Mouse (Mus musculus) megakaryocyte, adult 5-6 weeks (primary cell): Measurements from ENCODE around the gene Itm2b. TPM values are rescaled to one million over a fixed set of nuclear protein-coding genes. Genes with fewer than 3 reads are reported as not detected.

ENCODE experiments used
- ATAC-seq: 2 replicates; pipeline ENCODE4 v1.8.0; 2016; ENCODE audit warnings: mild to moderate bottlenecking, inconsistent platforms; ENCODE audit not compliant: poor library complexity, severe bottlenecking
- total RNA-seq, 2 experiments: library from RNA; stranded (forward) in 1 of 2; stranded (reverse) in 1 of 2; fragments of 153-499, 151-499 nt in 1 of 2; fragments of 221-1000, 200-1000 nt in 1 of 2; gene quantifications; 2 replicates each; pipeline versions ENCODE4 v1.2.3 to v1.2.4; 2015 to 2017

Itm2b gene
- total RNA-seq (2015) = 2,082 and 2,200 TPM in 2 replicates
- 1,839 and 1,925 TPM in 2 replicates for total RNA-seq (2017)

DNA sequence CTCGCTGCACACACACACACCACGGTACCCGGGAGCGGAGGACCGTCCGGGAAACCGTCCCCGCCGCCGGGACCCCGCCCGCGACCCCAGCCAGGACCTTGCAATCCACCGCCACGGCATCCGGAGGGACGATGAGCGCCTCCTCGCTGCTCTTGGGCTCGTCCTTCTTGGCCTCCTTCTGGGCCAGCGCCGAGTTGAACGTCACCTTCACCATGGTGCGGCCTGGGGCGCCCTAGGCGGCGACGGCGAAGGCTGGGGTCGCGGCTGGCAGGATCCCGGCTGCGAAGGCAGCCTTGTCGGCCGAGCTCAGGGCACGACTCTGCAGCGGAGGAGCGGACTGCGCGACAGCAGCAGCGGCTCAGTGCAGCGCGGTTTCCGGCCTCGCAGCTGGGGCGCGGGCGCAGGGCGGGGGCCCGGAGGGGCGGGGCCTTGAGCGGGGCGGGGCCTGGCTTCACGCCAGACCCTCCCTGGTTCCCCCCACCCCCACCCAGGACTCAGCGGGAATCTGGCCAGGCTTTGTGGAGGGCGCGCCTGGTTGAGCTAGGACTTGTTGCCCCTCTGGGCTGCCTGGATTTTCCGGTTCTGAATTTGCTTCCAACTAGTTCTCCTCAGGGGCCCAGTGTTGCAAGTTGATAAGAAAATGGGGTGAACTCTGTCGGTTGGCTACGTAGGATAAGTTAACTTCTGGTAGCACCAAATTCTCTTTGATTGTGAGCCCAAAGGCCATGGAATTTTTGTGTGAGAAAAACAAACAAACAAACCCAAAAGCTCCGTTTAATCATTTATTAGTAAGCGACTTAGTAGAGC lies at the start of gene Itm2b:
Itm2b (minus strand) TSS at position 377 of the 807 bp plus-strand sequence.
- ATAC-seq = peak; percentile 71

DNA sequence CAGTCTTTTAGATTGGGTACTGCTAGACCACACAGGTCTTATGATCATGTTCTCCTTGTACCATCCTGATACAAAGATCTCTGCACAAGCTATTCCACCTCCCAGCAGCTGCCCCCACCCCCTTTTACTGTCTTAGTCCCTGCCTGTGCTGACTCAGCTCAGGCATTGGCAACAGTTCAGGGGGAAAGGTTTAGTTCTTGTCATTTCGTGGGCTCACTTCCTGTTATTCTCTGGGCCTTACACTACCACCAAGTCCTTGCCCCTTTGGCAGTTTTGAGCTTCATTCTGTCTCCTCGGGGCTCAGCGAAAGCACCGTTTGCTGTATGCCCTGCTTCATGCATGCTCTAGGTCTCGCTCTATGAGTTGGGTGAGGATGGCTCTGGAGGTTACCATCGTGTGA lies 48.4 kb upstream of the Itm2b start:
- peak; percentile 90 for ATAC-seq

DNA sequence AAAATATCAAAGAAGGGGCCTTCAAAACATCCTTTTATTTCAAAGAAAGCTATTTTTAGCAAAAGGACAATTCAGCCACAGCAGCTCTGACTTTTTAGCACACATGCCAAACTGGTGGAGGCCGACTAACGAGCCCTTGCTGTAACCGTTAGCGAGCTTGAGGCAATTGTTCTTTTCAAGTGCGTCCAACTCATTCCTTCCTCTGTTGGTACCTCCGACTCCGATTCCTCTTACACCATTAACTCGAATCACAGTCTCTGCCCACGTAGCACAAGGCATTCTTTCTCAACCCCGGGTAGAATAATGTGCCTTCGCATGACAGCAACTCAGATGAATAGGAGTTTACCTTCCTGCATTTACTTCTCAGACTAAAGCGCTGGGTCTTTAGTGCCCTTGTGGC lies 45.5 kb upstream of the Itm2b start:
- no peak for ATAC-seq

DNA sequence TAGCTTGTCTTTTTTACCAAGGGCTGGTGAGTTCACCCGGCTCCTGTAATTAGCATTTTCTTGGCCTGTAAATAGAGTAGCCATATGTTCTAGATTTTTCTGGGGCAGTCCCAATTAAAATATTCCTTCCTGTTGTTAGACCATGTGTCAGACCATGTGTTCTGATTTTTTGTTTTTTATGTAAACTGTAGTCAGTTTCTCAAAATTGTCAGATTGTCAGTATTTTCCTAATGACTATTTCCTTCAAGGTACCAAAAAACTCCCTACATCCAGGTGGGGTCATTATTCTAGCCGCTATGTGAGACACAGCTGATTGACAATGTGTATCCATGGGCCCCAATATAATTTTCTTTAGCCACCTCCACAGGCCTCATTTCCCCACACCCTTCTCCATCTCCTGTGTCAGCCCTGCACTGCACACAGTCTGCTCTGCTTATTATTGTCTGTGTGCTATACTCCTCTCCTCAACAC lies 40.5 kb upstream of the Itm2b start:
- no peak for ATAC-seq

DNA sequence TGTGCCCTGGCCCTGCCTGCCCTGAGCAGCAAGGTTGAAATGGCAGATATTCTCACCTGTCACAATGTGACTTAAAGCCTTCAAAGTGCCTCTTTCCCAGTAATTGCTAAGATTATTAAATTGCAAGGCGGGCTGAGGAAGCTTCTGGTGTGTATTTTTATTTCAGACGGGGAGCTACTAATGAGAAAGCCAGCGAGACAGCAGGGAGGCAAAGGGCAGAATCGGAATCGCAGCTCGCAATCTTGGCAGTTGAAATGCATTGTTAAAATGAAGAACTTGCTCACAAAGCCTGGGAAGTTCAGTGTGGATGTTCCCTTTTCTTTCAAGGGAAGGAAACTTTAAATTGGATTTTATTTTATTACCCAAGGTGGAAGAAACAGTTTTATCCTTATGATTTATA lies 39.9 kb upstream of the Itm2b start:
- no peak for ATAC-seq

DNA sequence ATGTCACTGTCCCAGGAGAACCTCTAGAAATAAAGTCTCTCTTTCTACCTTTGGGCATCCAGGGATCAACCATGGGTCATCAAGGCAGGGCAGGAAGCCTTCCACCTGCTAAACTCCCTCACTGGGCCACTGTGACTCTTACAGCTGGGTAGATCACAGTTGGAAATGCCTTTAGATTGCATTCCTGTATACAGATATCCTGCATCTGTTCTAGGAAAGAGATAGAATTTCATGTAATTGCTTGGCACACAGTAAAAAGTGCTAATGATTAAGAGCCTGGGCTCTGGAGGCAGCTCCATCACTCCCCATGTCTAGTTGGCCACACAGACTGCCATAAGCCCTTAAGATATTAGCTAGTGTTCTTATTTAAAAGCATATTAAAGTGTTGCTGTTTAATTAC lies 38.5 kb upstream of the Itm2b start:
- ATAC-seq = no peak

DNA sequence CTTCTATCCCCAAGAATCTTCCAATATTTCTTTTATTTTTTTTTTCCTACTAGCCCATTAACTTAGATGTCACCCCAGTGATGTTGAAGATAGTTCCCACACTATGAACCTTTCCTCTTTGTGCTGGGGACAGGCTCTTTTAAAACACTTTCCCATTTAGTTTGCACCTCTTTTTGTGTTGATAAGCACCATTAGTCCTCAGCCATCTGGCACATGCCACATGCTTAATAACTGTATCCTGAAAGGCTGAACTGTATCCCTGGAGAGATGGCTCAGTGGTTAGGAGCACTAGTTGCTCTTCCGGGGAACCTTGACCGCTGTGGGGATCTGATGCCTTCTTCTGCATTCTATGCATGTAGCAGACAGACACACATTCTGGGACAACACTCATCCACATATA lies 37.5 kb upstream of the Itm2b start:
- ATAC-seq = no peak

DNA sequence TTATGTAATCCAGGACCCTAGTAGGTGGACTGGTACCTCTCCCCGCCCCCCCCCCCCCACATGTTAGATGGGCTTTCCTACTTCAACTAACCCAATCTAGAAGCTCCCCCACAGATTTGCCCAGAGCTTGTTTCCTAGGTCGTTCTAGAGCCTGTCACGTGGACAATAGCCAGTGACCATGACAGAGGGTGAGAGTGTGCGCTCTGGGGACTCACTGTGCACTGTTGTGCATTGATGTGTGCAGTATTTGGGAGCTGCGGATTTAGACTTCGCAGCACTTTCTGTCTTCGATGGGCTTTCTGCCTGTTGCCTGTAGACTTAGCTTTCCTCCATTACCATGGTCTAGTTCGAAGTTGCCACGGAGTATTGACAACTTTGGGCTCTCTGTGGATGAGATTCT lies 36.5 kb upstream of the Itm2b start:
- ATAC-seq = no peak

DNA sequence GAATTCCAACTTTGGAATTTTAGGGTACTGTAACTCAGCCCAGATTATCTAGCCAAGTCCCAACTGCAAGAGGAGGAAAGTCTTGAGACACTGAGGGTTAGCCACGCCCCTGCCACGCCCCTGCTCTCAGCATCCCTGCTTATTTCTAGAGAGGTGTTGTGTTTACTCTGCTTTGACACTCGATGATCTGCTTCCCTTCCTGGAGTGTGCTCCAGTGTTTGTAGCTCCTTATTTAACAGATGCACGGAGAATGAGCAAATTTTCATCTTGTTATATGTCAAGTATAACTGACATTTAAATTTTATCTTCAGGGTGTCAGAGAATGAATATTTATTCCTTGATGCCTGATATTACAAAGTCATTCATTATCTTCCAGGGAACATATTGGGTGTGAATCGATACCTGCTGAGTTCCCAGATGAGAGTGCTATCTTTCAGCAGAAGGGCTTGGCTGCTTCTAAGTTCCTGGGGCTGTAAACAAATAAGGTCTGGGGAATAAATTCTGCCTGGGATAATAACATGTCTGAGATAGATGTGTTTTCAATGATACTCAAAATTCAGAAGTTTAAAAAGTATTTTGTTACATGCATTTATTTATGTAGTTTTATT lies 35.2 kb upstream of the Itm2b start:
- ATAC-seq = no peak

DNA sequence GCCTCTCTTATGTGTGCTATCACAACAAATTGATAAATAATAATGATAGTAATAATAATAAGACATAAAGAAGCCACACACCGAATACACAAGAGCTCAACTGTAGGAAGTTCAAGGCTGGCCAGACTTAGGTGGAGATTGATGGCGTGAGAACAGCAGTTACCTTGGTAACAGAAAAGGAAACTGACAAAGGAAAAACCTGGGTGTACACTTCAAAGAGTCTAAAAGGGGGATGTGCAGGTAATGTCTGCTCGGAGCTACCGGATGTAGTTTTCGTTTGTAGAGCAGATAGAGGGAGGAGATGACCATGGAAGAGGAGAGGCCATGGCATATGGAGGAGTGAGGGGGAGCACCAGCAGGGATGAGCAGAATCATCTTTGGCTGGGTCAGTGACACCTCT lies 31.4 kb upstream of the Itm2b start:
- no peak for ATAC-seq

DNA sequence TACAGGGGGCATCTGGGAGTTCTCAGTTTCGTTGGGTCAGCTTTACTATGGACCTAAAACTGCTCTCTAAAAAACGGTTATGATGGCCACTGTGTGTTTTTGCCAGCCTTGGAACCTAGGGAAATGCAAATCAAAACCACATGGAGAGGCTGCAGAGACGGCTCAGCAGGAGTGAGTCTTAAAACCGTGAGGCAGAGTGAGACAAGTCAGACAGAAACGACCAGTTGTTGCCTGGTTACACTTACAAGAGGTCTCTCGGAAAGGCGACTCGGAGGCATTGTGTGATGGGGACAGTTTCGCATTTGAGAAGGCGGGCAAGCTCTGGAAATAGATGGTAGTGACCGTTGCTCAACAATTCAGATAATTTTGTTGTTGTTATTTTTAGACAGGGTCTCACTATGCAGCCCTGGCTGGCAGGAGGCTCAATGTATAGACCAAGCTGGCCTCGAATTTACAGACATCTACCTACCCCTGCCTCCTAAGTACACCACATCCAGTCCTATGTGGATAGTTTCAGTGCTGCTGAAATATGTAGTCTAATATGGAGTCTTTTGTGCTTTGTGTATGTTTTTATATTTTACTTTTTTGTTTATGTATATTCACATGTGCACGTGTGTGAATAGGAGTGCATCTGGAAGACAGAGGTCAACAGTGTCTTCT lies 30.4 kb upstream of the Itm2b start:
- ATAC-seq = no peak

DNA sequence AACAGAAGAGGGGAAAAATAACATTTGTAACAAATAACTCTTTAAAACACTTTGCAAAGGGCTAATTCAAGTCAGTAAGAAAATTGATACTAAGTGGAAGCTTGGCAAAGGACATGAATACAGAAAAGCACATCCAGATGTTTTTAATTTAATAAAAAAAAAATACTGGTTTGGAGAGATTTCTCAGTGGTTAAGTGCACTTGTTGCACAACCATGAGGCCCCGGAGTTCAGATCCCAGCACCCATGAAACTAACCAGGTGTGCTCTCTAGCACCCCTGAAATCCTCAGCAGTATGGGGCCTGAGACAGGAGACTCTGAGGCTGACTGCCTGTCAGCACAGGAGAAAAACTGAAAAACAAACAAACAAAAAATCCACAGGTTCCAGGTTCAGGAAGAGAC lies 26.6 kb upstream of the Itm2b start:
- ATAC-seq = no peak

DNA sequence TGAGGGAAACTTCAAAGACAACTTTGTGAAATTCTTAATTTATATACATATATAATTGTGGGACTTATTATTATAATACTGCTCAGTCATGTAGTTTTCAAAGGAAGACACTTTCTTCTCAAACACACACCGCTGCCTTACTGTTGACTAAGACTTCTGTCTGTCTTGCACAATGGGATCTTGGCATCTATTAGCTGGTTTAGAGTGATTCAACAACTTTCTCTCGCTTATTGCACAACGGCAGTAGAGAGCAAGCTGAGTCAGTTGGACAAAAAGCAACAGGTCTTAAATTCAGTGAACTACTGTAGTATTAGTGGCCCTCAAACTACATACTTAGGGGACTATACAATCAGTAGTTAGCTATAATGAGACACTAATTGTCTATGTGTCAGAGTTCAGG lies 25.0 kb upstream of the Itm2b start:
- ATAC-seq = peak; percentile 95

DNA sequence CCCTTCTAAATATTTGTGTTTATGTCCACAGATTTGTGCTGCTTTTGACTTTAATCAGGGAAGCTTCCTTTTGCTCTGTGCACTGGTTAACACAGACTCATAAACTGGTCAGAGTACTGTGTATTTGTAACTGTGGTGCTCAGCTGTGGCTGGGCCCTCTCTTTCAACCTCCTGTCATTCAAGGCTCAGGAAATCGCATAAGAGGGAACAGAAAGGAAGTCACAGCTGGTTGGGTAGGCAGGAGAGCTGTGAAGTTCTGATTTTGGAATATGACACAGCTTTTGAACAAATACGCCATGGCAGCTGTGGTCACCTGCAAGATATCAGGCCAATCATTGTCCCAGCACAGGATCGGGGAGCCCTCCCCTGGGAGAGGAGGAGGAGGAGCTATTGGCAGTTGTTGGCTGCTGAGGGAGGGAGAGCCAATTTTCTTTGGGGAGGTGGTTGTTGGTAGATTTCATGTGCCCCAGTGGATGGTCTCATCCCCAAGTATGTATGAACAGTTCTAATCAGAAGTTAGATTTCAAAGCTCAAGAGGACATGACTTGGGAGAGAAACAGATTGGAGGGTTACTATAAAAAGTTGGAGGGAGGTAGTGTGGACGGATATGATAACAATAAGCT lies 23.2 kb upstream of the Itm2b start:
- no peak for ATAC-seq

DNA sequence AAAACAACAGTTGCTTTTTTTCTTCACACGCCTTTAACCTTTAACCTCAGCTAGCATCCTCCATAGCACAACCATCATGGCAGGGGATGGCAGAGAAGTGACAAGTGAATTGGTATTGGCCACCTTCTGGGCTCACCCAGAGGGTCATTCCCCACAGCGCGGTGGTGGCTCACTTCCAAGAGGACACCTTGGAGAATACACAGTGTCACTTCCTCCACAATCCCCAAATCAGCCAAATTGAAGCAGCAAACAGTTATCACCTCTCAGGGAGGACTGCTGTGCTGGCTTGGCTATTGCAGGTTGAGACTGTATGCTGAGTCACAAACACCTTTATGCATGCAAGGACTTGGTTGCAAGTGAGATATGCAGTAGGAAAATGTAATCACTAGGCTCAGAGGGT lies 18.9 kb upstream of the Itm2b start:
- no peak for ATAC-seq

DNA sequence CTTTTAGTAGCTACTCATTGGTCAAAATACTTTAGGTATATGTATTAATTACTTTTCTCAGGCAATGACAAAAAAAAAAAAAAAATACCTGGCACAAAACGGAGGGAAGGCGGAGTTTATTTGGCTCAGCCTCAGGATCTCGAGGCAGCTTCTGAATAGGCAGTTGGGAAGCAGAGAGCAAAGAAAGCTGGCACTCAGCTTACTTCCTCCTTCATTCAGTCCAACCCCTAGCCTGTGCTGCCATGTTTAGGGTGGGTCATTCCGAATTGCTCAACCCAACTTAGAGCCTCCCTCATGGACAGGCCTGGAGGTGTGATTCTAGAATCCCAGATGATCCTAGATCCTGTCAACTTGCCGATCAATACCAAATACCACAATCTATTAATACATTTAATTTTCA lies 18.3 kb upstream of the Itm2b start:
- peak; percentile 48 for ATAC-seq

DNA sequence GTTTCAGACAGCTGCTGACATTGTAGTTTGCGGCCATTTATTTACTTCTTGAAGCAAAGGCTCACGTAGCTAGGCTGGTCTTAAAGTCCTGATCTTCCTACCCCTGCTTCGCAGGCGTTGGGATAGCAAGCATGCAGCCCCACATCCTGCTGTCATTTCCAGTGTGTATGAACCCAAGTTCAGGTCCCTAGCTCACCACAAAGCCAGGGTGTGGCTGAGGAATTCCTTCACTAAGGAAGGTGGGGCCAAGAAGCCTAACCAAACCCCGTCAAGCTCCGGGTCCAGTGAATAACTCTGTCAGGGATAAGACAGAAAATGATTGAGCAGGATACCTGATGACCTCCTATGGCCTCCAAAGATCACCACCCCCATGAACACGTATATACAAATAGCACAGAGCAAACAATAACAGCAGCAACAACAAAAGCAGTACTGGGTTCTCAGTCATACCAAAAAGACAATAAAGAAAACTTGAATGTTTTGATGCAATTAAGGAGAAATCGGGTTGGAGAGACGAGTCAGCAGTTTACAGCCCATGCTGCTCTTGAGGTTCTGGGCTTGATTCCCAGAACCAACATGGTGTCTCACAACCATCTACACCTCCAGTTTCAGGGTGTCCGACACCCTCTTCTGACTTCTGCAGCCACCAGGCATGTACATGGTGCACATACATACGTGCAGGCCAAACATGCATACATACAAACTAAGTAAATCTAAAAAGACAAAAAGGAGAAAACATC lies 17.4 kb upstream of the Itm2b start:
- ATAC-seq = no peak

DNA sequence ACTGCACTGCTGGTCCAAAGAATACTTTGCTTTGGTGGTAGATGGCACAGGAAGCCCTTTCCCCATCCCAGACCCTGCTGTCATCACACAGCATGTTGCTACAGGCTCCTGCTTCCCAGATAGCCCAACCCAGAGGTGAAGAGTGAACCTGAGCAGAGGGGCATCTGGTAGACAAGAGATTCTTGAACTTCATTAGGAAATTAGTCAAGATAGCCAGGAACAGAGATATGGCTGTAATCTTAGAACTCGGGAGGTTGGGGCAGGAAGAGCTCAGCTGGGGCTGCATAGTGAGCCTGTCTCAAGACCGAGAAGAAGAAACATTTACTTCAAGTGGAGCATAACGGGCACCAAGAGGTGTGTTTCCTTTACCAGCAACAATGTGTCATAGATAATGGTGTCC lies 16.3 kb upstream of the Itm2b start:
- ATAC-seq = peak; percentile 8; the same call in 1 of the 2 replicates

DNA sequence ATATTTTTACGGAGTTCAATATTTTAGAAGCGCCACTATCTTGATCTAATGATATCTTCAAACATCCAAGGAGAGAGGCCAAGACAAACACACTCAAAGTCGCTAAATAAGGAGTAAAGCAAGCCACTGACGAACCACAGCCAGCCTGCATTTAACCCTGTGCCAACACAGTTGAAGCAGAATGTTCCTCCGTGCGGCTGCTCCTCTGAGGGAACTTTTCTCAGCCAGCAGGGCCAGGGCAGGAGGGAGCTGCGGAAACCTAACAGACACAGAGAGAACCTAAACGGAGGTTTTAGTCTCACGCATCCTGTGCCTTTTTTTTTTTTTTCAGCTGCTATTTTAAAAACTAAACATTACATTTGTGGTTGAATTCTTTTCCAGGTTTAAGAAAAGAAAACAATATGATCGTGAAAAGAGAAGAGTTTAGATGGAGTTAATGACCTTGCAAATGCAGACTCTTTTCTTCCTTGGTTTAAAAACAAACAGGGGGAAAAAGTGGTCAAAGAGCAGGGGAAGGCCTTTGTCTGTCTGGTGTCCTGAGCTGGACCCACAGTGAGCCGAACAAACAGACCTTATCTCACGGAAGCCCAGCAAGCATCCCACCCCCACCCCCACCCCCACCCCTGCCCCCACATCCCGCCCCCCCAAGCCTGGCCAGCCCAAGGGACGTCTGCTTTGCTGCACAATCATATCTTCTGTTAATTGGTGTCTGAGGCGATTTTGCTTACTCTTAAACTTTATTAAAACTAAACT lies 15.0 kb upstream of the Itm2b start:
- ATAC-seq = no peak

DNA sequence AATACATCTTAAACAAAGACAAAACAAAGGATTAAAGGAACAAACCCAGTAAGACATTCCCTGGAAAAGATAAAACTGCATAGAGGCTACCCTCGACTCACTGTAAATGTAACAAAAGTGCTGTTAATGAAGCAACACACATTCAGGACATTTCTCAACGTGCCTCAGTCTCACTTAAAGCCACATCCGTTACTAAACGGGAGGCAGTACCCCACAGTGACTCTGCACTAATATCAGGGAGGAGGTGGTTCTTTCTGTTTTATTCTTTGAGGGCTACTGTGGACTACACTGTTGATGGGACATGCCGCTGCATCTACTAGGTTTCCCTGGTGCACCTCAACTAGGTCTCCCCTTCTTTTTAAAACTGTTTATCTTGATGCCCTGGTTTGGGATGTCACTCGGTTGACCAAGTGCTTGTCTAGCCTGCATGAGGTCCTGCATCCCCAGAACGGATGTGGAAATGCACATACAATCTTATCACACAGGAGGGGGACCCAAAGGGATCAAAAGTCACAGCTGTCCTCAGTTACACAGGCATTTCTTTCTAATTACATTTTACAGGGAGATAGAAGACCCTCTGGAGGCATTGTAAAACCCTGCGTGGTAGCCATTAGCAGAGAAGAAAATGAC lies 13.4 kb upstream of the Itm2b start:
- ATAC-seq = peak; percentile 84
